Mouse (Mus musculus) megakaryocyte, embryonic 14.5 days (primary cell): ENCODE data around the gene Arhgdib. TPM values are rescaled to one million over a fixed set of nuclear protein-coding genes. Genes with fewer than 3 reads are reported as not detected.

Experiments used
- H3K27me3 ChIP-seq: replicated peaks from 2 replicates; pipeline ENCODE3; 2012; ENCODE audit warnings: inconsistent platforms
- H3K36me3 ChIP-seq: replicated peaks from 2 replicates; pipeline ENCODE3; 2012; ENCODE audit warnings: low read length, inconsistent platforms, mixed read lengths
- H3K4me1 ChIP-seq: 2 replicates; pipeline ENCODE4 v1.6.1; 2012; ENCODE audit warnings: inconsistent platforms
- H3K4me3 ChIP-seq: replicated peaks from 2 replicates; pipeline ENCODE3; 2012; ENCODE audit warnings: moderate library complexity, mild to moderate bottlenecking, inconsistent platforms
- H3K9me3 ChIP-seq: 2 replicates; pipeline ENCODE4 v1.6.1; 2012; ENCODE audit warnings: inconsistent platforms
- FLI1 ChIP-seq: IDR thresholded peaks from 2 replicates; pipeline ENCODE4 v1.6.1; 2012; ENCODE audit warnings: low read length, inconsistent platforms, mixed read lengths
- GATA1 ChIP-seq: IDR thresholded peaks from 3 replicates; pipeline ENCODE4 v1.6.1; 2012; ENCODE audit warnings: mixed read lengths, low read length, inconsistent platforms, borderline replicate concordance
- polyA plus RNA-seq: library from polyadenylated mRNA; stranded (reverse); fragments of >175 nt; gene quantifications from 2 replicates; pipeline ENCODE4 v1.2.3, GENCODE M21; 2012; ENCODE audit warnings: low replicate concordance; ENCODE audit not compliant: insufficient read depth

The Arhgdib gene
- polyA plus RNA-seq, 1 experiment = 310 TPM

DNA sequence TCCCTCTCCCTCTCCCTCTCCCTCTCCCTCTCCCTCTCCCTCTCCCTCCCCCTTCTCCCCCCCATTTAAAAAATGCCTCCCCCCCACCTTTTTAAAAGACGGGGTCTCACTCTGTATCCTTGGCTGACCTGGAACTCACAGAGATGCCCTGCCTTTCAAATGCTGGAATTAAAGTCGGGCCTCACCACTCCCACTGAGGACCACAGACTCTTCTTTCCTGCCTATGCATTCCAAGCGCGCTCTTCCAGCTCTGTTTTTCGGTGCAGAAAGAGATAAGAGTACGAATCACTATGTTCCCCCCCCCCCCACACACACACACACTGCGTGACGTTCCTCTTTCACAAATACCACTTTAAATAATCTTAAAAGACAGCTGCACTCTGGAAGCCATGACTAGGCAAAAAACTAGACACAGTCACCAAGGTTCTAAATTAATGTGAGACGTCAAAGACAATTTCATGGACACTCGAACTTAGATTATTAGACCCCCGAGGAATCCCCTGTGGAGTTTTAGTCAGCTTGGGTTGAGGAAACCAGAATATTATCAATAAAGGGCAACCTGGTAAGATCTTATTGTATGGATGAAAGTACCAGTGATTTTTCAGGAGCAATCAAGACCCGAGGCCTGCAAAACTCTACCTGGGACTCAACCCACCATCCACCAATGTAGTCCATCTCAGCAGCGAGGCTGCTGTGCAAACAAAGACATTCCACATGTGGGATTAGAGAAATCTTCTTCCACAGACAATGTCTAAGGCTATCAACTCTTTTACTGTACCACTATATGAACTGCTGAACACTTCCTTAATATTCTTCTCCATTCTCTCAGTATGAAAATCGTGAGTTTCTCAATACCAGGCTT is 2.1 kb downstream of the Arhgdib start:
- Histone ChIP-seq H3K4me3 (peak overlapping the region; percentile 94), H3K4me1 (peaks cover 86% of the 10 kb centered on the region), H3K27me3 (no peaks in the 10 kb centered on the region), H3K36me3 (peaks cover 44% of the 10 kb centered on the region), H3K9me3 (no peaks in the 10 kb centered on the region)
- TF ChIP-seq GATA1 (no peak), FLI1 (no peak)

DNA sequence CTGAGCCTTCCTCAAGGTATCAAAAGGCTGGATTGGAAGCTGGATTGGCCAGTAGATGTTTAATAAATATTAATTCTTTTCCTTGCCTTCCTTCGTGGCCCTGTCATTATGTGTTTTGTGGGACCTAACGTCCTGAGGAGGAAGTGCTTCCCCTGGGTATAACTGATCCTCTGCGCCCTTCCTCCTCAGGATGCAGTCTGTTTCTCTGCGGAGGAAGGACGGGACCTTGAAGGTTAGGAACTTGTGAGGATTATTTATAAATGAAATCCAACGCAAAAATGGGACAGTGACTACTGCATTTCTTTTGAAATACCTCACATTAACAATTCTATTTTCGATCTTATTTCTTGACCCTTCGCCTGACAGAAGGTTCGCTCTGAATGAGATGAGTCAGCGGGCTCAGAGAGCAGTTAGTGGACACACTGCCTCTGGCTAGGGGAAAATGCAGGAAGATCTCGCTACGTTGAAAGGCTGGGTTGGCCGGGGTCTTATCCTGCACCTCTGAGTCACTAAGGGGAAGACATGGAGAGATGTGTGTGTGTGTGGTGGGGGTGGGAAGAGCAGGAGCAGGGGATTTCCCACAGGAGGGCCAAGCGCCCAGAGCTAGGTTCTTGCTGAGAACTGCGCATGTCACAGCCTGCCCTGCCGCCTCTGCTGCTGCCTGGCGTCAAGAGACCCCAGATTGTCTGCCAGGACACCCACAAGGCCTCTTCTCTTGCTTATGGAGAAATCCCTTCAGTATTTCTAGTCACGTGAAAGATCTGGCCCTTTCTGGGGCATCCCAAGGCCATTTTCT is 3.2 kb downstream of the Arhgdib start:
- Histone ChIP-seq H3K4me1 (peaks cover 86% of the 10 kb centered on the region), H3K27me3 (no peaks in the 10 kb centered on the region), H3K9me3 (no peaks in the 10 kb centered on the region), H3K4me3 (peak overlapping the region; percentile 91), H3K36me3 (peaks cover 54% of the 10 kb centered on the region)
- TF ChIP-seq GATA1 = no peak
- no peak for TF ChIP-seq FLI1

DNA sequence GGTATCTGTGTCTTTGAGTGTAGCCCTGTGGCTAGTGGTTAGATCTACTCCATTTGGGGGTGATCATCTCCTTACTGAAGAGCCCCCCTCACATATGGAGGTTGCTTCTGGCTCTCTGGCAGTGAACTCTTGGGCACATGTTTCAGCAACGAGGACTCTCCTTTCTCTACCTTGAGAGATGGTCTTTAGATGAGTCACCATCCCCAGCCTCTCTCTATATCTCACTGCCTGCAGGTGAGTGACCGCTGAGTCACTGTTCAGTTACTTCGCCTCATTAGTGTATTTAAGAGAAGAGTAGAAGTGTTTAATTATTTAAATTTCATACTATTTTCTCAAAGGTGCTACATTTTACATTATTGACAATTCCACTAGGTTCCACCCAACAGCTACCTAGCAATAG is 4.6 kb downstream of the Arhgdib start:
- H3K4me1 ChIP-seq = peaks cover 86% of the 10 kb centered on the region
- no peak for TF ChIP-seq GATA1
- no peak for TF ChIP-seq FLI1
- peak overlapping the region; percentile 88 for H3K4me3 ChIP-seq

DNA sequence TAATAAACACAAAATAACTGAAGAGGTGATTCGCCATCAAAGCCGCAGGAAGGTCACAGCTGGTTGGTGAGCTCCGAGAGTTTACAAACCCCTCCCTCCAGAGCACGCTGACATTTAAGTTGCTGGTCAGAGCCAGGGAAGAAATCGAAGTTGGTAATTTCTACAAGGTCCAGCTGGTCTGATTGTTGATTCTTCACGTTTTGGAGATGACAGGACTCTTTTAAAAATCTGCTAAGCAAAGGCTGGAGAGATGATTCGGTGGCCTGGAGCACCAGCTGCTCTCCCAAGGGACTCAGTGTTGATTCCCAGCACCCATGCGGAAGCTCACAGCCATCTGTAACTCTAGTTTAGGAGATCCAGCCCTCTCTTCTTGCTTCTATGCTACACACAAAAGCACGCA is 5.3 kb downstream of the Arhgdib start:
- H3K36me3 ChIP-seq = peaks cover 76% of the 10 kb centered on the region

More for the DNA sequence above, 4.6 kb downstream of the Arhgdib start:
- Histone ChIP-seq H3K27me3 (no peaks in the 10 kb centered on the region), H3K9me3 (no peaks in the 10 kb centered on the region), H3K36me3 (peaks cover 68% of the 10 kb centered on the region)

DNA sequence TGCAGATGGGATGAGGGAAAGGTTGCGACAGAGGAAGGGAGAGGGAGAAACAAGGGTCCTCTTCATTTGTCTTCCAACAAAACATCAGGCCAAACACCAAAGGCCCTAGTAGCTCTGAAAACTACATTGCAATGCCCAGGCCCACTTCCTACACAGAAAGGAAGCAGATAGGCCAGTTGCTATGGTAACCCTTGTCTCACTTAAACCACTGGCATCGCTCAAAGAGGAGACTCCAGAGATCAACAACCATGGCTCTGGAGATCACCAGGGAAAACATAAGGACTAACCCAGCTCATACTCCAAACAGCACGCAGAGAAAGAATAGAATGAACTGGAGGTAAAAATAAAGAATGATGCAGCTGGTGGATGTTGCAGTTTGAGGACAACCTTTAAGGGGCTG is 6.5 kb downstream of the Arhgdib start:
- H3K27me3 ChIP-seq = no peaks in the 10 kb centered on the region
- no peaks in the 10 kb centered on the region for H3K9me3 ChIP-seq
- H3K36me3 ChIP-seq = peaks cover 87% of the 10 kb centered on the region
- H3K4me3 ChIP-seq = peak overlapping the region; percentile 82
- TF ChIP-seq FLI1 (no peak), GATA1 (no peak)
- peaks cover 88% of the 10 kb centered on the region for H3K4me1 ChIP-seq

More for the DNA sequence above, 5.3 kb downstream of the Arhgdib start:
- Histone ChIP-seq H3K4me1 (peaks cover 88% of the 10 kb centered on the region), H3K9me3 (no peaks in the 10 kb centered on the region), H3K4me3 (peak overlapping the region; percentile 88), H3K27me3 (no peaks in the 10 kb centered on the region)
- TF ChIP-seq FLI1 (no peak), GATA1 (no peak)

DNA sequence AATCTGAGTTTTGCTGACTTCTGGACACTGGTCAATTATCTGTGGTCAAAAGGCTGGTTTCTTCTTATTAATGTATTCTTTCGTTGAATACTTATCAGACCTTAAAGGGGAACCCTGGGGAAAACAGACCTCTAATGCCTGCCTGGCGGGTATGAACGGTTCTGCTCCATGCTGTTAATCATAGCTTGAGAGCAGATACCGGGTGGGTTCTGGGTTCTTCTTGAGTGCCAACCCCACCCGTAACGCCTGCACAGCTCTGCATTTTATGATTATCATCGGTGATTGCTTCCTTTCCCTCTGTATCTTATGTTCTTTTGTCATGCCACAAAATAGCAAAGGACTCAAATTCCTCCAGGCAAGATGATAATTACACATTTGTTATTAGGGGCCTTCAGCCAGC is 7.6 kb downstream of the Arhgdib start:
- H3K36me3 ChIP-seq = peaks cover 92% of the 10 kb centered on the region
- no peaks in the 10 kb centered on the region for H3K9me3 ChIP-seq
- H3K4me1 ChIP-seq = peaks cover 90% of the 10 kb centered on the region
- H3K4me3 ChIP-seq = no peak overlapping the region
- H3K27me3 ChIP-seq = no peaks in the 10 kb centered on the region
- TF ChIP-seq FLI1 = no peak
- no peak for TF ChIP-seq GATA1

DNA sequence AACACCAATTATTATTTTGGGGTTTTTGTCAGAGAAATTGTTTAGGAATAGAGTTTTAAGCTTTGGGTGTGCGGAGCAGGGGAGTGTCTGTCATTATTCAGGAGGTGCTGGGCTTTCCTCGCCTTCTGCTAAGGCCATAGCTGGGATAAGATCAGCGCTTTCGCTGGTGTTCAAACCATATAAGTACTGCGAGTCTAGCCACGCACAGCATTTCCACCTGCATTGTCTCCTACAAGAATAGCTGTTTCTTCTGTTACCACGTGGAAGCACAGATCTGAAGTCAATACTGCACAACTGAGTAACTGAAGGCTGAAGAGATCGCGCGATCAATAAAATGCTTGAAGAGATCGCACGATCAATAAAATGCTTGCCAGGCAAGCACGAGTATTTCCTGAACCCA is 10.5 kb downstream of the Arhgdib start:
- H3K4me1 ChIP-seq = peaks cover 90% of the 10 kb centered on the region

DNA sequence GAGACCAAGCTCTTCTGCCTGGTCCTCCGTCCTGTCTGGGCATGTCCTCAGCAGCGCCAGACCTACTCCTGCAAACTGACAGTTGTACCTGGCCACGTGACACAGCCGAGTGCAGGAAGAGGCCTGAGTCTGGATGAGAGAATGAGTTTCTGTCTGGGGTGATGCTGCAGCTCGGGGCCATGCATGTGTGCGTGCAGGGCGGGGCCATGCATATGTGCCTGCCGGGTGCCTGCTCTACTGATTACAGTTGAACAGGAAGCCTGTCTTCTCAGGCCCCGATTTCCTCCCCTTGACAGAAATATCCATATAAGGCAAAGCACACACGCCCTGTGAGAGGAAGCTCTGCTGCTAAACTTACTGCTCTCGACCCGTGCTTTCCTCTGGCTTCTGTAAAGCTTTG is 11.0 kb downstream of the Arhgdib start:
- TF ChIP-seq FLI1 = 0 out of 2 replicates have a peak, but pooled peaks have one; percentile 36
- peak; percentile 97; the same call in 2 of the 3 replicates for TF ChIP-seq GATA1
- Histone ChIP-seq H3K9me3 (no peaks in the 10 kb centered on the region), H3K4me1 (peaks cover 89% of the 10 kb centered on the region), H3K36me3 (peaks cover 98% of the 10 kb centered on the region), H3K27me3 (no peaks in the 10 kb centered on the region), H3K4me3 (peak overlapping the region; percentile 29)

More for the DNA sequence above, 10.5 kb downstream of the Arhgdib start:
- H3K36me3 ChIP-seq = peaks cover 98% of the 10 kb centered on the region
- peak overlapping the region; percentile 50 for H3K4me3 ChIP-seq
- H3K9me3 ChIP-seq = no peaks in the 10 kb centered on the region
- H3K27me3 ChIP-seq = no peaks in the 10 kb centered on the region
- TF ChIP-seq GATA1 (no peak), FLI1 (no peak)

DNA sequence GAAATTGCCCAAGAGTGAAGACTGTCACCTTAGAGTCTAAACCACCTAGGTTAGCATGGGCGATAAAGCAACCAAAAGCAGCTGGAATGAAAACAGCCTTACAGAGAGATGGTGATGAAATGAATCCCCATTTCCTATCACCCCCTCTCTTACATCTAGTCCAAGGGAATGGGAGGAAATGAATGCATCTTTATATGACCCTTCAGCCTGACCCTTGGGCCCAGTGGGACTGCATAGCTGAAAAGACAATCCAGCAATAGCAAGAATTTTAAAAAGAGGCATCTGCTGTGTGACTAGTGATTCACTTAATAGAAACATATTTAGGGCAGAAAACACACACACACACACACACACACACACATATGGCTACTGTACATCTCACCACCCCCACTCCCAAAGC is 14.1 kb downstream of the Arhgdib start:
- no peak for TF ChIP-seq GATA1
- no peak for TF ChIP-seq FLI1

More for the DNA sequence above, 14.1 kb downstream of the Arhgdib start:
- no peak overlapping the region for H3K4me3 ChIP-seq
- peaks cover 97% of the 10 kb centered on the region for H3K36me3 ChIP-seq
- peaks cover 59% of the 10 kb centered on the region for H3K4me1 ChIP-seq
- no peaks in the 10 kb centered on the region for H3K27me3 ChIP-seq
- H3K9me3 ChIP-seq = no peaks in the 10 kb centered on the region
